Mouse (Mus musculus): ENCODE data around the gene Lrrc27.

- TF ChIP-seq ZC3H11A (IDR thresholded peaks at IDR 0.05; ENCODE audit: borderline replicate concordance, low read depth, low read length) (no peak), ZNF384 (IDR thresholded peaks at IDR 0.05; ENCODE audit: low read depth, low read length) (no peak)
Observed at GRCm38 (mm10) chr7:139221072-139221471, 8.3 kb downstream of the Lrrc27 start.
